Mouse (Mus musculus) ovary, postnatal 36 days (tissue): ENCODE measurements around the gene Sumf1.

Experiments
- DNase-seq: peaks from one replicate; pipeline ENCODE4 v3.0.0; 2022; ENCODE audit warnings: low spot score, mixed read lengths

The Sumf1 gene

GRCm38 (mm10) chr6:108184847-108185684 is at the start of gene Sumf1:
TSS of gene Sumf1 (minus strand) at chr6:108185582.
- DNase-seq = peak; percentile 81

GRCm38 (mm10) chr6:108234536-108234935 is 49.2 kb upstream of the Sumf1 start:
- no peak for DNase-seq

DNA sequence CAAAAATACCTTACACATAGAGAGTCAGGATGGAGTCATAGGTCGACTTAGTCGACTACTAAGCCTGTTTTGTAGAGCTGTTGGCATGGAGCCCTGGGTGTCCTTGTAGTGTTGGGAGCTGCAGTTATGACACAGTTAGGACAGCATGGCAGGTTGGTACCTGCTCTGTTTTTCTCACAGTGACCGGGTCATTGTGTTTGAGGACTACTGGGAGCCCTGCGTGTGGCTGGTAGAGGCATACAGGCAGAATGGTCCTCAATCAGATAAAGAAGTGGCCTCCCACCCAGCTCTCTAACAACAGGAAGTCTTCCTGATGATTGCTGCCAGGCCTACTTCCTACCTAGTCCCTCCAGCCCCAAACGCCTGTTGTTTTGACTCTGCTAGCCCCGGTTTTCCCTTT is 47.7 kb upstream of the Sumf1 start:
- peak; percentile 65 for DNase-seq

DNA sequence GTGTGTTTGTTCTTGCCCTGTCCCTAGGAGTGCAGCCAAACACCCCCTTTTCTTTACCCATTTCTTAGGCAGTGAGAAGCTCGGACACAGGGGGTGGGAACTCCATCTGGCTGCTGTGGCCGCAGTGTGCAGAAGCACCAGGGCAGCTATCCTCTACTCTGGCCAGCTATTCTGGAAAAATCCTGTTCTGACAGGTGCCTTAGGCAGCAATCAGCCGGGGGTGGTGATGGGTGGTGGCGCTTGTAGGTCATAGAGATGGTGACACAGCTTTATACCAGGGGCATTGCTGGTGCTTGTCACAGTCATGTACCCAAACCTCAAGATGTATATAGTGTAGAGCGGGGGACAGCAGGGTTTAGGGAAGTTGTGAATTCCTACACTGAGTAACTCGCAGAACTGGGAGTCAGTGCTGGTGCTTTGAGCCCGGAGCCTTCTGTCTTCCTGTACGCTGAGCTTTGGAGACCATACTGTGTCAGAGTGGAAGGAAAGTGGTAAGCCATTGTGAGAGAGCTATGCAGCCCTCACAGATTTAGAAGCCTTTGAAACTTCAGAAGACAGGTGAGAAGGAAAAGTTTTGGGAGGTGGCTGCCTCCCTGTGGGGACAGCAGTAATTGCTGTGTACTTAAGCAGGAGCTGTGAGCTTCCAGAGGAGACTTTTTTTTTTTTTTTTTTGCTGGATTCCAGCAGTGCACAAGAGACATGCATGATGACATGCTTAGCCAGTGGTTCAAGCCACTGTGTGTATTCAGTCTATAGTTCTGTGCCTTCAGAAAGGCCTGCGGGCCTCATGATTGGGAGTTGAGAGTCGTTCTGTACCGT is 46.7 kb upstream of the Sumf1 start:
- DNase-seq = no peak

DNA sequence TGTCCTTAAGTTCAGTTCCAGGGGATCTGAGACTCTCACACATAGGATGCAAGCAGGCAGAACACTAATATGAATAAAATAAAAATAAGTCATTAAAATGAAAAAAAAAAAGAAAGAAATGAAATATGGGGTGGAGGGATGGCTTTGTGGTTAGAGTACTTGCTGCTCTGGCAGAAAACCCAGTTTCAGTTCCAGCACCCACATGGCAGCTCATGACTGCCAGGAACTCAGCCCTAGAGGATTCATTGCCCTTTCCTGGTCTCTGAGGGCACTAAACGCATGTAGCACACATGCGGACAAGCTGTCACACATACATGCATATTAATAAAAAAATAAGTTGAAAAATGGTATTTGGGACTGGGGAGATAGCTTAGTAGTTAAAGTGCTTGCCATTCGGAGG is 45.2 kb upstream of the Sumf1 start:
- DNase-seq = no peak

- no peak for DNase-seq
Observed at GRCm38 (mm10) chr6:108228601-108229000, 43.2 kb upstream of the Sumf1 start.

- DNase-seq = no peak
Observed at GRCm38 (mm10) chr6:108228048-108228447, 42.7 kb upstream of the Sumf1 start.

DNA sequence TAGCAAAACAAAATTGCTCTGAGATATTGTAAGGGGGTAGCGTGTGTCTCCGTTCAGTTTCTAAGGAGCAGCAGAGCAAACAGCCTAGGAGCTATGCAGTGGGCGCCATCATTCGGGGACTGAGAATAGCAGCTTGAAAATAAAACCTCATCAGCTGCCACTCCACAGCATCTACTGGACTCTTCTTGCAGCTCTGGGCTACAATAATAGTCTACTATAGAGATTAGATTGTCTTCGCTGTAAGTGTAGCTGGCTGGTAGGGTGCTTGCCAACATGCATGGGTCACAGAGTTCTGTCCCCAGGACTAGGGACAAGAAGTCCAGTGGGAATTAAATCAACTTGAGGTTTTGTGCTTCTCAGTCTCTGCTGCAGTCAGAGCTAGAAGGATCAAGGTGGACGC is 42.1 kb upstream of the Sumf1 start:
- no peak for DNase-seq

DNA sequence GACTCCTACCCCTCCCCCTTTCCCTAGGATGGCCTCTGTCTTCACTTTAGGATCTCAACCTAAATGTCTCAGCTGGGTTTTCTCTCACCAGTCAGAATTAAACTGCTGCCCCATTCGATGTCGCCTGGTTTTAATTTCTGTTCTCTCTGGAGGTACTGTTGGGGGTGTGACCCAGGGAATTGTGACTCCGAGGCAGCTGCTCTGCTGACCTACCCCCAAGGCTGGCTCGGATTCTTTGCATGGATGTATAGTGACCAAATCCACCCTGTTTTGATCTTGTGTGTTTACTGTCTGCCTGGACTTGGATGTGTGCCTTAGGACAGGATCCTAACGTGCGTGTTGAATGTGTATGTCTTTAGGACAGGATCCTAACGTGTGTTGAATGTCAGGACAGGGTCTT is 40.8 kb upstream of the Sumf1 start:
- no peak for DNase-seq

DNA sequence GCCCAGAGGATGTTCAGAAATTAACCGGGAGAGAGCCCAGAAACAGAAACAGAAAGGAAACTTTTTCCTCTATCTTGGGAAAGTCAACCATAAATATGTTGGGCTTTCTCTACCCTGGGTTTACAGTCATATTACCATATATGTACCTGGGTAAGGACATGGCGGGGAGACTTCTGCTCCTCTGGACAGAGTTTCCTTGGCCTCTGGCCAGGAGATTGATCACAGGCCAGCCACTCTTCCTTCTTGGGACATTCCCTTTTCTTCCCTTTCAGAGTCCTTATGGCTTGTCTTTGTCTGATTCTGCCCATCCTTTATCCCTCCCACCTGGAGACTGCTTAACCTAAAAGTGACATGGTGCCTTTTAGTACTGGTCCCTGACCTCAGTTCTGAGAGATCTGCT is 39.6 kb upstream of the Sumf1 start:
- DNase-seq = no peak

DNA sequence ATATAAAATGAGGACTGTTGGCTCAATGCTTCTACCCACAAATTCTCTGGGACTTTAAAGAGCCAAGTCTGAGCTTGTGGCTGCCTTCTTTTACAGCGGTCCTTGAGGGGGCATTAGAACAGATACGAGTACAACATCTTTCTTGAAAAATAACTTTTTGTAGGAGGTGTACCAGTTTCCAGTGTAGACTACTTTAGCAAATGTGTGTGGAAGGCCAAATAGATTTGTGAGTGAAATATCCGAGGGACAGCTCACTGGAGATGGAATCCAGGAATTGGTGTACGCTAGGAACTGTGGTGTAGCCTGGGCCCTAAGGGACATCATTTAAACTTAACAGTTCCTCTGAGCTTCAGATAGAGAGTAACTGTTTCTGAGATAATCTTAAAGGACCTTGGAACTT is 39.0 kb upstream of the Sumf1 start:
- DNase-seq = no peak

GRCm38 (mm10) chr6:108222875-108223274 is 37.5 kb upstream of the Sumf1 start:
- DNase-seq = no peak

DNA sequence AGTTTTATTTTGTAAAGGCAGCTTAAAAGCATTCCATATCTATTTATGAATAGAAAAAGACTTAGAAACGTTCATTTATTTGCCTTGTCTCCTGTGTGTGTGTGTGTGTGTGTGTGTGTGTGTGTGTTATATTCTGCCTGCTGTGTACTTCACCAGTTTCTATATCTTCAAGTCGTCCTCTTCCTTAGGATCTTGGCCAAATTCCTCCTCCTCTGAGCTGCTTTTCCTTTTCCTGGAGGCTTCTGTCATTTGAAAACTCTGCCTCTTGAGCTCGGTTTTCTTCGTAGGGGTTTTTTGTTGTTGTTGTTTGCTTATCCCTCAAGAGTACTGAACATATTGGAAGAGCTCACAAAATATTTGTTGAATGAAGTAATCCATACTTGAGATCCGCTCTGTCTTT is 37.1 kb upstream of the Sumf1 start:
- DNase-seq = no peak

DNA sequence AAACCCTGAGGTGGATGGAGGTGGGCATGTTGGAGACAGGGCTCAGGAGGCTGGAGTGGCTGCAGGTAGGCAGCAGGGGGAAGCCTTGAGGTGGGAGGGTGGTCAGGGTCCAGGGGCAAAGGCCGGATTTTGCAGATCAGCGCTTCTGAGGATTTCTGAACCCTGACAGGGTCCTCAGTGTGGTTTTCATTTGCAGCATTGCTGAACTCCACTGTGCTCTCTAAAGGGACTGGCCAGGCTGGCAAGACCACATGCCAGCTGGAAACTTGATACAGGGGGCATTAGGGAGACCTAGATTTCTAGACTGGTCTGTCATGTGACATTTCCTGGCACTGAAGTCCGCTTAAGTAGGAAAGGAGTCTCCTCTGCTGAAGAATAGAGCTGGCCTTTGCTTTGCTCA is 32.6 kb upstream of the Sumf1 start:
- no peak for DNase-seq

DNA sequence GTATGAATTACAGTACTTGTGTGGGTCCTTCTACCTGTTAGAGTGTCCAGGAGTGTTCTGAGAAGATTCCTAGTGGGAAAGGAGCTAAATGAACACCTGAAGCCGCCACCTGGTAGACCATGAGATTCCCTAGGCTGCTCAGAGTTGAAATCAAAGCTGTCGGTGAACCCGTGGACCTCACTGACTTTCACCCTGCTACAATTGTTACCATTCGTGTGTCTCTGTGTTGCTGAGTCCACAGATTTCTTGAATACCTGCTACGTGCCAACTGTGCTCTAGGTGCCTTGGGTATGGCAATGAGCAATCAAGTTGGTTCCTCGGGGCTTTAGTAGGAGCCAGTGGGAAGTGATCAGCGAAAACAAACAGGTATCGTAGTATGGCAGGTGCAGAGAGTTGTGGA is 31.4 kb upstream of the Sumf1 start:
- DNase-seq = no peak

DNA sequence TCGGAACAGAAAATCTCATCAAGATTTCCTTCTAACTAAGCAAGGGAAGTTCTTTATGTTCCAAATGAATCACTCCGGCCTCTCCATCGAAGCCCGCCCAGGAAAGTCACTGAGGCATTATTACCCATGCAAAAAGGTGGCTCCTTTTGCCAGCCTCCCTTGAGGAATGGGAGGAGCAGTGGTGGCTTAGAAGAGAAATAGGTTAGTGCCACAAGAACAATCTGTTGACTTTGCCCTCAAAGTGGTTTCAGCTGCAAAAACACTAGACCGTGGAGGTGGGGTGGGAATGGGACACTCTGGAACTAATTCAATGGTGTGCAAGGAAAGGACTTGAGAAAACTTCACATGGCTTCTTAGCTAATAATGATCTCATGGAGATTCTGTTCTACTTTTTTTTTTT is 30.7 kb upstream of the Sumf1 start:
- no peak for DNase-seq

GRCm38 (mm10) chr6:108214294-108214925 is 29.0 kb upstream of the Sumf1 start:
- no peak for DNase-seq

GRCm38 (mm10) chr6:108213481-108214293 is 28.3 kb upstream of the Sumf1 start:
- DNase-seq = no peak

GRCm38 (mm10) chr6:108212881-108213295 is 27.5 kb upstream of the Sumf1 start, which contains the start of gene Itpr1:
TSS of gene Itpr1 (plus strand) at chr6:108213096.
- DNase-seq = peak; percentile 97

- DNase-seq = no peak
Observed at GRCm38 (mm10) chr6:108211896-108212880, 26.8 kb upstream of the Sumf1 start.
